ENCODE assay signal across 11 mouse cellular contexts in genomic region chr10:78439550-78439949, GRCm38 (mm10). TPM values are rescaled to one million over a fixed set of nuclear protein-coding genes. Genes with fewer than 3 reads are reported as not detected.
DNase-seq lines count a peak whose midpoint lies in the region; ATAC-seq lines count a peak whose summit lies in the region.
"Had no signal": no experiment of that assay in that cellular context is flagged by ENCODE, and none has a peak within 500 bp of the region (broad histone marks: within the 10 kb centered on the region; RNA-seq: fewer than 3 reads in every experiment).

No protein-coding gene starts in this region.

- H3K4me3 ChIP-seq in neural tube, embryonic 15.5 days (replicated peaks): no peak overlapping the region
- no peak overlapping the region for H3K4me3 ChIP-seq in limb, embryonic 10.5 days
- H3K4me3 ChIP-seq: embryonic facial prominence, embryonic 12.5 days had no signal

- peak; percentile 31 for DNase-seq in gastrocnemius, postnatal 10 days
- no peak for DNase-seq in gastrocnemius, postnatal 14 days
- peak; percentile 34 for DNase-seq in neural tube, embryonic 10.5 days (ENCODE audit: extremely low spot score, low spot score)
- DNase-seq in limb, embryonic 10.5 days (ENCODE audit: low spot score): peak; percentile 44
- peak; percentile 52 for DNase-seq in thymus, postnatal 25 days
- DNase-seq in adrenal gland, adult 2 months: no peak
- DNase-seq in gastrocnemius, postnatal 36 days: no peak

- H3K36me3 ChIP-seq in neural tube, embryonic 15.5 days: peaks cover 42% of the 10 kb centered on the region
- H3K36me3 ChIP-seq in limb, embryonic 10.5 days: peaks cover 10% of the 10 kb centered on the region

- H3K4me1 ChIP-seq in neural tube, embryonic 15.5 days: no peaks in the 10 kb centered on the region
- peaks cover 3% of the 10 kb centered on the region; the same call in 1 of the 2 replicates for H3K4me1 ChIP-seq in limb, embryonic 10.5 days
- H3K4me1 ChIP-seq: embryonic facial prominence, embryonic 12.5 days had no signal

- H3K27me3 ChIP-seq in neural tube, embryonic 15.5 days (replicated peaks): no peaks in the 10 kb centered on the region
- H3K27me3 ChIP-seq in limb, embryonic 10.5 days (ENCODE audit: low read depth, poor library complexity, severe bottlenecking): no peaks in the 10 kb centered on the region
- H3K27me3 ChIP-seq: embryonic facial prominence, embryonic 12.5 days; Patski had no signal

- no peak overlapping the region for H3K4me2 ChIP-seq in neural tube, embryonic 15.5 days
- H3K4me2 ChIP-seq: embryonic facial prominence, embryonic 12.5 days had no signal

- intact Hi-C loops in gastrocnemius, postnatal 14 days (cut with DNase I; ENCODE audit: low total_unique reads): no loop called here
- intact Hi-C loops in gastrocnemius, postnatal 36 days (cut with DNase I): loop anchor here (5.0 kb wide), 1 partner anchor 48 kb away; no protein-coding TSS in a partner anchor

- no peak for ATAC-seq in neural tube, embryonic 15.5 days (ENCODE audit: low FRiP score)
- ATAC-seq: Patski had no signal

- no peaks in the 10 kb centered on the region for H3K9me3 ChIP-seq in neural tube, embryonic 15.5 days (replicated peaks)
- H3K9me3 ChIP-seq in limb, embryonic 10.5 days (replicated peaks): no peaks in the 10 kb centered on the region
- H3K9me3 ChIP-seq: embryonic facial prominence, embryonic 12.5 days had no signal

- no peak overlapping the region for H3K27ac ChIP-seq in neural tube, embryonic 15.5 days (replicated peaks)
- H3K27ac ChIP-seq in limb, embryonic 10.5 days: no peak overlapping the region
- H3K27ac ChIP-seq: embryonic facial prominence, embryonic 12.5 days; macrophage had no signal

- H3K9ac ChIP-seq in neural tube, embryonic 15.5 days (replicated peaks): no peak overlapping the region
- H3K9ac ChIP-seq: embryonic facial prominence, embryonic 12.5 days had no signal

- WGBS in neural tube, embryonic 15.5 days: 68% methylated on average over 5 of the region's 5 CpGs
- 67% methylated on average over 5 of the region's 5 CpGs for WGBS in limb, embryonic 10.5 days

RNA-seq across cellular contexts. Expression of gene Cstb, which starts 14.1 kb away (rescaled TPM):
- 10 to 100 TPM; 28.5 to 40.5 TPM for total RNA-seq in gastrocnemius, postnatal 10 days (2021)
- 10 to 100 TPM; 18.5 to 21.2 TPM for total RNA-seq in gastrocnemius, postnatal 14 days (2021)
- polyA plus RNA-seq in neural tube, embryonic 15.5 days (2015; fragmentation: Nextera tagmentation; extraction: Ambion mirVana): 97.0 and 207 TPM in 2 replicates
- 148 and 152 TPM in 2 replicates for polyA plus RNA-seq in limb, embryonic 10.5 days (2016; fragmentation: Nextera tagmentation; extraction: Ambion mirVana)
- total RNA-seq in adrenal gland, adult 2 months (2021): 100 to 1,000 TPM; 380 to 402 TPM
- polyA plus RNA-seq in adrenal gland, adult 2 months (2012; rRNA removed): 67.7 and 81.7 TPM in 2 replicates
- 10 to 100 TPM; 13.6 to 13.8 TPM for total RNA-seq in gastrocnemius, postnatal 36 days (2021)

RNA-seq across cellular contexts. Expression of gene Pdxk, which starts 25.2 kb away (rescaled TPM):
- total RNA-seq in gastrocnemius, postnatal 10 days (2021): 1 to 10 TPM; 7.1 to 8.6 TPM
- 1 to 10 TPM; 4.8 to 6.2 TPM for total RNA-seq in gastrocnemius, postnatal 14 days (2021)
- 48.4 and 49.2 TPM in 2 replicates for polyA plus RNA-seq in neural tube, embryonic 15.5 days (2015; fragmentation: Nextera tagmentation; extraction: Ambion mirVana)
- polyA plus RNA-seq in limb, embryonic 10.5 days (2016; fragmentation: Nextera tagmentation; extraction: Ambion mirVana): 11.7 and 11.8 TPM in 2 replicates
- total RNA-seq in adrenal gland, adult 2 months (2021): 10 to 100 TPM; 21.7 to 31.2 TPM
- 18.7 and 21.3 TPM in 2 replicates for polyA plus RNA-seq in adrenal gland, adult 2 months (2012; rRNA removed)
- total RNA-seq in gastrocnemius, postnatal 36 days (2021): 1 to 10 TPM; 5.1 to 6.6 TPM

RNA-seq across cellular contexts. Expression of gene Rrp1, which starts 26.7 kb away (rescaled TPM):
- 10 to 100 TPM; 82.0 to 91.3 TPM for total RNA-seq in gastrocnemius, postnatal 10 days (2021)
- total RNA-seq in gastrocnemius, postnatal 14 days (2021): 10 to 100 TPM; 70.5 to 73.9 TPM
- 413 and 414 TPM in 2 replicates for polyA plus RNA-seq in neural tube, embryonic 15.5 days (2015; fragmentation: Nextera tagmentation; extraction: Ambion mirVana)
- 355 and 359 TPM in 2 replicates for polyA plus RNA-seq in limb, embryonic 10.5 days (2016; fragmentation: Nextera tagmentation; extraction: Ambion mirVana)
- total RNA-seq in adrenal gland, adult 2 months (2021): 100 to 1,000 TPM; 234 to 244 TPM
- polyA plus RNA-seq in adrenal gland, adult 2 months (2012; rRNA removed): 52.6 and 73.7 TPM in 2 replicates
- total RNA-seq in gastrocnemius, postnatal 36 days (2021): 10 to 100 TPM; 53.3 to 63.7 TPM

Comparison
In these comparisons a context has a peak if more than half of its experiments do, and no peak if none do; other contexts are left out.
1. DNase-seq: peak in gastrocnemius, postnatal 10 days (single experiment), neural tube, embryonic 10.5 days (single experiment), limb, embryonic 10.5 days (single experiment) and thymus, postnatal 25 days (single experiment); none in gastrocnemius, postnatal 14 days (single experiment), adrenal gland, adult 2 months (single experiment) and gastrocnemius, postnatal 36 days (0 of 2).
2. RNA of gene Cstb, which starts 14.1 kb away (total RNA-seq): 380 to 402 TPM in adrenal gland, adult 2 months; 28.5 to 40.5 TPM in gastrocnemius, postnatal 10 days, 18.5 to 21.2 TPM in gastrocnemius, postnatal 14 days and 13.6 to 13.8 TPM in gastrocnemius, postnatal 36 days; every median in the first group is over 4 times any median in the second.